Mouse (Mus musculus) kidney, postnatal 0 days (tissue): ENCODE data around the gene Ksr2. TPM values are rescaled to one million over a fixed set of nuclear protein-coding genes. Genes with fewer than 3 reads are reported as not detected.
A peak's percentile ranks its signal among the peaks of the same experiment; 100 is the strongest.

Experiments
- ATAC-seq: fragments of 200-750 bp; cut with Nextera tagmentation; replicated peaks from 2 replicates; pipeline ENCODE4 v1.8.0; 2017; ENCODE audit warnings: low read depth, moderate number of reproducible peaks, moderate TSS enrichment, moderate library complexity; ENCODE audit not compliant: low FRiP score
- DNase-seq: peaks from one replicate; pipeline ENCODE4 v3.0.0-alpha.2; 2016; ENCODE audit warnings: low spot score
- H3K27ac ChIP-seq: fragments of 300-500 bp; sonication (generic); 2 replicates; pipeline ENCODE4 v1.5.1; 2014; ENCODE audit warnings: mild to moderate bottlenecking
- H3K27me3 ChIP-seq: fragments of 300-500 bp; sonication (generic); 2 replicates; pipeline ENCODE4 v1.6.1; 2014; ENCODE audit warnings: low read length, mixed read lengths; ENCODE audit not compliant: insufficient read depth
- H3K36me3 ChIP-seq: fragments of 300-500 bp; sonication (generic); 2 replicates; pipeline ENCODE4 v1.6.1; 2014; ENCODE audit warnings: low read length, mixed read lengths; ENCODE audit not compliant: insufficient read depth
- H3K4me1 ChIP-seq: fragments of 300-500 bp; sonication (generic); replicated peaks from 2 replicates; pipeline ENCODE4 v1.6.1; 2014; ENCODE audit warnings: antibody characterized with exemption, low read length, mixed read lengths; ENCODE audit not compliant: insufficient read depth
- H3K4me2 ChIP-seq: fragments of 300-500 bp; sonication (generic); 2 replicates; pipeline ENCODE4 v1.6.1; 2014; ENCODE audit warnings: mild to moderate bottlenecking, low read length, moderate library complexity, mixed read lengths
- H3K4me3 ChIP-seq: fragments of 300-500 bp; sonication (generic); replicated peaks from 2 replicates; pipeline ENCODE4 v1.5.1; 2014; ENCODE audit warnings: low read depth, low read length
- H3K9ac ChIP-seq: fragments of 300-500 bp; sonication (generic); 2 replicates; pipeline ENCODE4 v1.6.1; 2014; ENCODE audit warnings: low read depth, low read length
- H3K9me3 ChIP-seq: fragments of 300-500 bp; sonication (generic); replicated peaks from 2 replicates; pipeline ENCODE4 v1.6.1; 2016; ENCODE audit warnings: low read length, inconsistent platforms, mixed read lengths
- CTCF ChIP-seq: IDR thresholded peaks from 2 replicates; pipeline ENCODE4 v1.5.1; 2016; ENCODE audit warnings: antibody characterized with exemption, low read depth, mild to moderate bottlenecking, moderate library complexity
- WGBS: fragments of 180-500 bp; shearing (Covaris S2); extraction: QIAGEN DNeasy Blood & Tissue Kit; methylation state at CpG from one replicate; pipeline ENCODE4 v1.1.7; 2014; 5-methylcytosine and 5-hydroxymethylcytosine counted together
- polyA plus RNA-seq: library from polyadenylated mRNA; unstranded; fragments of >200 nt; fragmentation: Nextera tagmentation; extraction: Ambion mirVana; gene quantifications from 2 replicates; pipeline ENCODE4 v1.2.1, GENCODE M21; 2015

The Ksr2 gene
- polyA plus RNA-seq, 1 experiment from 2014 or later, result 0.71 TPM

- Histone ChIP-seq H3K27ac (no peak within 1 kb of the TSS), H3K9me3 (no peaks in the 10 kb centered on the region), H3K27me3 (no peaks in the 10 kb centered on the region), H3K36me3 (no peaks in the 10 kb centered on the region), H3K4me1 (0 out of 2 replicates have a peak, but pooled peaks cover 4% of the 10 kb centered on the region), H3K4me3 (no peak within 1 kb of the TSS), H3K4me2 (no peak within 1 kb of the TSS), H3K9ac (no peak within 1 kb of the TSS)
- peak; percentile 49 for DNase-seq
- WGBS, result 14% methylated on average over 10 of the region's 10 CpGs
- ATAC-seq, result peak; percentile 75
- TF ChIP-seq CTCF, result no peak
Observed at GRCm38 (mm10) chr5:117780681-117781080, 366.9 kb downstream of the Ksr2 start, which contains the start of gene Nos1. TSS of gene Nos1 (plus strand) at chr5:117781032.

GRCm38 (mm10) chr5:117781178-117781577, 367.4 kb downstream of the Ksr2 start:
- no peak for DNase-seq
- Histone ChIP-seq H3K36me3 (no peaks in the 10 kb centered on the region), H3K4me1 (0 out of 2 replicates have a peak, but pooled peaks cover 4% of the 10 kb centered on the region), H3K27me3 (no peaks in the 10 kb centered on the region), H3K9me3 (no peaks in the 10 kb centered on the region), H3K4me2 (no peak overlapping the region), H3K27ac (no peak overlapping the region), H3K9ac (no peak overlapping the region), H3K4me3 (no peak overlapping the region)
- TF ChIP-seq CTCF, result no peak
- WGBS, result 58% methylated on average over 5 of the region's 6 CpGs
- ATAC-seq, result no peak

GRCm38 (mm10) chr5:117790071-117790470, 376.3 kb downstream of the Ksr2 start:
- H3K27me3 ChIP-seq, result no peaks in the 10 kb centered on the region
- H3K9ac ChIP-seq, result no peak overlapping the region
- TF ChIP-seq CTCF, result no peak
- H3K9me3 ChIP-seq, result no peaks in the 10 kb centered on the region
- ATAC-seq (no peak), DNase-seq (peak; percentile 19)
- WGBS, result 39% methylated on average over 6 of the region's 6 CpGs
- H3K4me1 ChIP-seq, result peaks cover 5% of the 10 kb centered on the region; the same call in 1 of the 2 replicates
- H3K4me2 ChIP-seq, result no peak overlapping the region
- H3K4me3 ChIP-seq, result no peak overlapping the region
- H3K36me3 ChIP-seq, result no peaks in the 10 kb centered on the region
- H3K27ac ChIP-seq, result no peak overlapping the region

DNA sequence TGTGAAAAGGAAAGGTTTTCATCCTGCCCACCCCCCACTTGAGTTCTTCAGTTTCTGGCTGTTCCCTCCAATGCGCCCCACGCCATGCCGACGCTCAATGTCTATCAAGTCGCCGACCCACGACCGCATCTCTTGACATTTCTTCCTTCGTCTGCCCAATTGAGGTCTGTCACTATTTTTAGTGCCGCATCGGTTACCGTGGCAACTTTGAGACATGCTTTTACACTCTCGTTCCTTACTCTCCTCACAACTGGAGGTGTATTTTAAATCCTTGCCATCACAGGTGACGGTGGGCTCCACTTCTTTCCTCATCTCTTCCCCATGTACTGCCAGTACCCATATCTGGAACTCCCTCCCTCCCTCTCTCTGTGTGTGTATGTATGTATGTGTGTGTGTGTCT, 378.1 kb downstream of the Ksr2 start:
- ATAC-seq (no peak), DNase-seq (no peak)
- H3K4me3 ChIP-seq, result no peak overlapping the region
- WGBS, result 78% methylated on average over 14 of the region's 14 CpGs
- H3K27ac ChIP-seq, result no peak overlapping the region
- no peak for TF ChIP-seq CTCF
- peaks cover 5% of the 10 kb centered on the region; the same call in 1 of the 2 replicates for H3K4me1 ChIP-seq
- H3K4me2 ChIP-seq, result no peak overlapping the region
- H3K36me3 ChIP-seq, result no peaks in the 10 kb centered on the region
- H3K9ac ChIP-seq, result no peak overlapping the region
- H3K9me3 ChIP-seq, result no peaks in the 10 kb centered on the region
- no peaks in the 10 kb centered on the region for H3K27me3 ChIP-seq

- Histone ChIP-seq H3K27me3 (no peaks in the 10 kb centered on the region), H3K27ac (no peak overlapping the region), H3K9ac (no peak overlapping the region), H3K9me3 (no peaks in the 10 kb centered on the region), H3K4me1 (no peaks in the 10 kb centered on the region), H3K4me3 (no peak overlapping the region), H3K36me3 (no peaks in the 10 kb centered on the region), H3K4me2 (no peak overlapping the region)
- TF ChIP-seq CTCF, result no peak
- no peak for ATAC-seq
- 21% methylated on average over 9 of the region's 9 CpGs for WGBS
- peak; percentile 61 for DNase-seq
Observed at GRCm38 (mm10) chr5:117800849-117801248, 387.0 kb downstream of the Ksr2 start.

- 54% methylated on average over 11 of the region's 11 CpGs for WGBS
- no peaks in the 10 kb centered on the region for H3K27me3 ChIP-seq
- ATAC-seq, result no peak
- no peak overlapping the region for H3K9ac ChIP-seq
- H3K4me1 ChIP-seq, result no peaks in the 10 kb centered on the region
- TF ChIP-seq CTCF, result no peak
- H3K4me2 ChIP-seq, result no peak overlapping the region
- no peaks in the 10 kb centered on the region for H3K9me3 ChIP-seq
- peak; percentile 9 for DNase-seq
- no peak overlapping the region for H3K27ac ChIP-seq
- no peaks in the 10 kb centered on the region for H3K36me3 ChIP-seq
- no peak overlapping the region for H3K4me3 ChIP-seq
Observed at GRCm38 (mm10) chr5:117802071-117802521, 388.3 kb downstream of the Ksr2 start.

- H3K9me3 ChIP-seq, result no peaks in the 10 kb centered on the region
- no peaks in the 10 kb centered on the region for H3K4me1 ChIP-seq
- no peaks in the 10 kb centered on the region for H3K36me3 ChIP-seq
- ATAC-seq (no peak), DNase-seq (peak; percentile 28)
- no peak overlapping the region for H3K9ac ChIP-seq
- no peaks in the 10 kb centered on the region for H3K27me3 ChIP-seq
- no peak for TF ChIP-seq CTCF
- H3K4me2 ChIP-seq, result no peak overlapping the region
- H3K4me3 ChIP-seq, result no peak overlapping the region
- 45% methylated on average over 7 of the region's 7 CpGs for WGBS
- no peak overlapping the region for H3K27ac ChIP-seq
Observed at GRCm38 (mm10) chr5:117803551-117803950, 389.8 kb downstream of the Ksr2 start.
